Mouse (Mus musculus) left cerebral cortex, adult 2 months (tissue): ENCODE data around the gene Mov10. TPM values are rescaled to one million over a fixed set of nuclear protein-coding genes. Genes with fewer than 3 reads are reported as not detected.
A peak's percentile ranks its signal among the peaks of the same experiment; 100 is the strongest.
"Not testable (repeated sequence)": the region's sequence is repeated elsewhere in the genome, so short reads cannot be mapped to it uniquely, and the experiment has no call there.

Experiments
- DNase-seq, 2 experiments: peaks; one replicate each; pipeline ENCODE4 v3.0.0; 2021 to 2022; ENCODE audit warnings: low spot score in 2 of 2, mixed read lengths in 1 of 2; ENCODE audit errors: extremely low spot score in 1 of 2
- H3K27ac ChIP-seq: fragments of 200-600 bp; 2 replicates; pipeline ENCODE4 v1.8.1; 2022
- H3K4me3 ChIP-seq: fragments of 200-600 bp; 2 replicates; pipeline ENCODE4 v1.8.1; 2022
- CTCF ChIP-seq: fragments of 200-600 bp; IDR thresholded peaks from 2 replicates; pipeline ENCODE4 v1.8.1; 2022; ENCODE audit warnings: antibody characterized with exemption, mild to moderate bottlenecking, moderate library complexity
- intact Hi-C: fragments of 180-260 bp; cut with DNase I; formaldehyde crosslinking; loops from one replicate; pipeline ENCODE4 v1.15.1; 2025
- long read RNA-seq, 2 experiments: library from polyadenylated mRNA; stranded (forward); transcript quantifications; one replicate each; pipeline ENCODE4 v2.0.0; 2021; ENCODE audit warnings: borderline mapping rate in 2 of 2
- total RNA-seq, 2 experiments: library from RNA; stranded (reverse); gene quantifications; 2 replicates each; pipeline ENCODE4 v1.2.3; 2021

Gene Mov10
- total RNA-seq: 10 to 100 TPM; 10.5 to 10.9 TPM
- long read RNA-seq, experiment 1, partial matches to known transcripts: 0 of 2 reads
- long read RNA-seq, experiment 1, other reads (novel, unspliced or antisense): 2 of 2 reads
- long read RNA-seq, experiment 2, partial matches to known transcripts: 1 of 6 reads
- long read RNA-seq, experiment 2, other reads (novel, unspliced or antisense): 5 of 6 reads

DNA sequence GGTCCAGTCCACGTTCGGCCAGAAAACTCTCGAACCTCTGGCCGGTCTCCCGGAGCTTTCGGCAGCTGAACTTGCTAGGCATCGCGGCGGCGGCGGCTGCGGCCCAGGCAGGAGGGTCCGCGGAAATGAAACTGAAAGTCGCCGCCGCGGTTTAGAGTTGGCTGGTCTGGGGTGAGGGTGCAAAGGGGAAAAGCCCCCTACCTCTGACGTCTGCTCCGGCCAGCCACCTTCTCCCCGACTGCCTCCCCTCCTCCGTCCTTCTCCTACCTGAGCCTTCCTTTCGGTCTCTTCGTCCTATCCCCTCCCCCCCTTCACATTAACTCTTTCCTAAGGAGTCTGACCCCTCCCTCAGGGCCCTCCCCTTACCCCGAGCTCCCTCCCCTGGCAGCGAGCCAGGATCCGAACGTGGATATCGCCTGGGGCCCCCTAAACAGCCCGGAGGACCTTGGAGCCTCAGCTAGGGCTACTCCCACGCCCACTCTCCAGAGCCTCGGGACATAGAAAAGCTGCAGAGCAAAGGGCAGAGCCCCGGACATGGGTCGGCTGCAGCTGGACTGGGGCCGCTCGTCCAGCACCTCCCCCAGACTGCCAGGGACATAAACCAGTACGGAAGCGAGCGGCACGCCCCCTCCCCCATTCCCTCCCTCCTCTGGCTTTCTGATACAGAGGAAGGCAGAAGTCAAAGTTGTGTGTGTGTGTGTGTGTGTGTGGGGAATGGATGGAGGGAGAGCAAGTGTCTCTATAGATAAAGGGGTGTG, at the start of gene Mov10:
Gene Mov10 (minus strand): TSS at position 573 of the 758 bp plus-strand sequence.
- TF ChIP-seq CTCF: no peak
- Histone ChIP-seq H3K27ac (peak within 1 kb of the TSS; percentile 77), H3K4me3 (peak within 1 kb of the TSS; percentile 82)
- DNase-seq: peak; percentile 31 to 37
- intact Hi-C loops: loop anchor here (2.0 kb wide), 1 partner anchor 29 kb away; the partner anchor contains the start of gene Rhoc

GRCm38 (mm10) chr3:104866674-104867073, 48.3 kb upstream of the Mov10 start:
- intact Hi-C loops: loop anchor here (5.0 kb wide), 1 partner anchor 101 kb away; no protein-coding TSS in a partner anchor
- not testable (repeated sequence) for DNase-seq, H3K4me3 ChIP-seq

GRCm38 (mm10) chr3:104865341-104865788, 47.0 kb upstream of the Mov10 start:
- no peak for TF ChIP-seq CTCF
- intact Hi-C loops: loop anchor here (2.0 to 5.0 kb wide), 2 partner anchors 102 to 193 kb away; no protein-coding TSS in a partner anchor
- DNase-seq: no peak
- H3K4me3 ChIP-seq: peak overlapping the region; percentile 100
- H3K27ac ChIP-seq: peak overlapping the region; percentile 96

More at GRCm38 (mm10) chr3:104866674-104867073, 48.3 kb upstream of the Mov10 start:
- not testable (repeated sequence) for H3K27ac ChIP-seq

GRCm38 (mm10) chr3:104864651-104865340, 46.4 kb upstream of the Mov10 start:
- Histone ChIP-seq H3K27ac (peak overlapping the region; percentile 96), H3K4me3 (peak overlapping the region; percentile 100)
- DNase-seq: peak; percentile 88
- no peak for TF ChIP-seq CTCF
- intact Hi-C loops: loop anchor here (1.0 to 5.0 kb wide), 4 partner anchors 75 to 194 kb away; no protein-coding TSS in a partner anchor

DNA sequence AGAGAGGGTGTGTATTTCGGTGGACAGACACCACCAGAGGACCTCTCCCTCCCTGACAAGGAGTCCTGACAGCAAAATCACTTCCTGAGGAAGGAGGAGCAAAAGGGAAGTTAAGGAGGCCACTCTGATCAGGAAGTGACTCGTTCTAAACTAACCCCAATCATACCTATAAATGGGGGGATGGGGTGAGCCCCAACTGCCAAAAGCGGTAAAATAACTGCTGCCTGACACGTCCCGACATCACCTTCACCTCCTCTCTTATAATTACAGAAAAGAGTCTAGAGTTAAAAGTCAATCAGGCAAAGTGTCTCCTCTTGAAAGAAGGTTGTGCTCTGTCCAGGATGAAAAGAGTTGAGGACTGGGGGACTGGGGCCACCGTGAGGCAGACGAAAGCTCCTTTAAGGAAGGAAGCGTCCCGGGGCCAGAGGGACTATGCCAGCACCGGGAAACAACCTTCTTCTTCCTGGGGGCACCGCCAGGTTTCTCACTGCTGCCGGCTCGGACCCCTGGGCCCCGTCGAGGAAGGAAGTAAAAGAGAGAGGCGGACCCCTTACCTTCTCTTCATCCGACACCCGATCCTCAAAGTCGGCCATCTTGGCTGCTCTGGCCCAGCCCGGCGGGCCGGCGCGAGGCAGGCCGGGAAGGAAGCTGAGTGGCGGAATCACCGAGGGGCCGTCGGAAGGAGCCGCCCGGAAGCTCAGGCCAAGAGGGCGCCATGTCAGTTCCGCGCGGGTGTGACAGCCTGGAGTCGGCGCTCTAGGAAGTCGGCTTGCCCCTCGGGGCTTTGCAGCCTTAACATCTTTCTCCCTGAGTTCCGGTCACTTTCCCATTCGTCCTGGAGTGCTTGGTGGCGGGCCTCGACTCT, 45.7 kb upstream of the Mov10 start, which contains the start of the genes St7l and Capza1:
Gene St7l (plus strand): TSS at position 220 of the 865 bp plus-strand sequence.
Gene Capza1 (minus strand): TSS at position 720 of the 865 bp plus-strand sequence.
- DNase-seq: peak; percentile 88 to 91
- TF ChIP-seq CTCF: no peak
- intact Hi-C loops: loop anchor here (1.0 to 5.0 kb wide), 3 partner anchors 75 to 195 kb away; no protein-coding TSS in a partner anchor
- Histone ChIP-seq H3K27ac (peak within 1 kb of the TSS; percentile 96), H3K4me3 (peak within 1 kb of the TSS; percentile 100)

DNA sequence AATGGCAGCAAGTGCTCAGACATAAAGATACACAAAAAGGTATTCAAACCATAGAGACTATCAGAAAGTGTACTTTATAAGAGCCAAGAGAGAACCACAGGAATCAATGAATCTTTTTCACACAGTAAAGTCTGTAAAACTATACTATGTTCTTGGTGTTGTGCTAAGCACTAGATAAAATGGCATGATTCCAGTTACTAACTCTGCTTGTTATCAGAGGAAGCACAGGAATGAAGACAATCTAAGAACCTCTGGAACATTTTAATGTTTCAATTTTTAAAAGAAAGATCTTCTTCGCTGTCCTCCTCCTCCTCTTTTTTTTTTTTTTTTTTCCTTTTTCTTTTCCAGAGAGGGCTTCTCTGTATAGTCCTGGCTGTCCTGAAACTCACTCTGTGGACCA, 40.2 kb upstream of the Mov10 start:
- intact Hi-C loops: no loop called here
- no peak for TF ChIP-seq CTCF
- DNase-seq: no peak
- Histone ChIP-seq H3K27ac (no peak overlapping the region), H3K4me3 (no peak overlapping the region)

DNA sequence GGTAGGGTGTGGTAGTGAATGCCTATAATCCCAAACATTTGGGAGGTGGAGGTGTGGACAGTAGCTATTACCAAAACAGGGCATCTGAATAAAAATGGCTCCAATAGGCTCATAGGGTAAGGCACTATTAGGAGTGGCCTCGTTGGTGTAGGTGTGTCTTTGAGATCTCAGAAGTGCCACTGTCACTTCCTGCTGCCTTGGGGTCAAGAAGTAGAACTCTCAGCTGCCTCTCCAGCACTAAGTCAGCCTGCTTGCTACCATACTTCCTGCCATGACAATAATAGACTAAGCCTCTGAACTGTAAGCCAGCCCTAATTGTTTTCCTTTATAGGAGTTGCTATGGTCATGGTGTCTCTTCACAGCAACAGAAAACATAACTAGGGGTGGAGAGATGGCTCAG, 37.7 kb upstream of the Mov10 start:
- TF ChIP-seq CTCF: no peak
- no peak for DNase-seq
- no peak overlapping the region for H3K4me3 ChIP-seq
- intact Hi-C loops: no loop called here
- no peak overlapping the region for H3K27ac ChIP-seq

- no peak overlapping the region for H3K4me3 ChIP-seq
- TF ChIP-seq CTCF: no peak
- intact Hi-C loops: no loop called here
- no peak overlapping the region for H3K27ac ChIP-seq
- DNase-seq: no peak
Measured at GRCm38 (mm10) chr3:104854866-104855265, 36.5 kb upstream of the Mov10 start.

DNA sequence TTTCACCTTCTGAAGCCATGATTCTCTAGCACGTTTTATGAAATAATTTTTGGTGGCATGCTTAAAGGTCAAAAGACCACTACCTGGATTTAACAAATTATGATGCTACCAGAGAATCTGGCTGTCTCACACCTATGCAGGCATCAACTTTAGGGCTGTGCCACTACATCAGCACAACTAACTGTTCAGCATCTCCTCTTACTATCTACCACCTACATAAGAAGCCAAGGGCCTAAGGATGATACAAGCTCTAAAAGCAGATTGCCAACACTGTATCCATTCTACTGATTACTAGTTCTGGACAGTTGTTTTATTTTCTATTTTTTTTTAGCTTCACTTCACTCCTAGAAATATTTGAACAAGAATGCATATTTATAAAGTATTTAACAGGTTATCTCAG, 36.1 kb upstream of the Mov10 start:
- Histone ChIP-seq H3K4me3 (no peak overlapping the region), H3K27ac (no peak overlapping the region)
- no peak for DNase-seq
- intact Hi-C loops: no loop called here
- TF ChIP-seq CTCF: no peak

DNA sequence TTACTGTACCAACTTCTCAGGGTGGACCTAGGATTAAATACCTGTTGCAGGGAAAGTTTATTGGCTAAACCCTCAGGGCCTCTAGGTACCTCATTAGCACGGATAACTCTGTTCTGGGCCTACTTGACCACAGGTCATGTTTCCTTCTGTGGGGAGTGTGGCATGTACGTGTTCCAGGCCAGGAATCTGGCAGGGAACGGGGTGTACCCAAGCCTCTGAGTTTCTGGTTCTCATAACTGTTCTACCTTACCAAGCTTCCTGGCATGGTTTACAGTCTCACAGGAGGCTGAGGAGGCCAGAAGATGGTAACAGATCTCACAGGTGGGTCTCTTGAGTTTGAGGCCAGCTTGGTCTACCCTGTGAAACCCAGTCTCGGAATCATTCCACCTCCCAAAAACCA, 28.2 kb upstream of the Mov10 start:
- Histone ChIP-seq H3K4me3 (no peak overlapping the region), H3K27ac (no peak overlapping the region)
- intact Hi-C loops: no loop called here
- TF ChIP-seq CTCF: no peak
- DNase-seq: no peak

GRCm38 (mm10) chr3:104841049-104841448, 22.7 kb upstream of the Mov10 start:
- intact Hi-C loops: no loop called here
- no peak for DNase-seq
- no peak for TF ChIP-seq CTCF

More at GRCm38 (mm10) chr3:104841049-104841448, 22.7 kb upstream of the Mov10 start:
- Histone ChIP-seq H3K27ac (no peak overlapping the region), H3K4me3 (no peak overlapping the region)
